Mouse (Mus musculus): ENCODE data around the gene Gpr62. TPM values are rescaled to one million over a fixed set of nuclear protein-coding genes. Genes with fewer than 3 reads are reported as not detected.

Gpr62 gene
- total RNA-seq (2023), result 0.38 TPM

DNA sequence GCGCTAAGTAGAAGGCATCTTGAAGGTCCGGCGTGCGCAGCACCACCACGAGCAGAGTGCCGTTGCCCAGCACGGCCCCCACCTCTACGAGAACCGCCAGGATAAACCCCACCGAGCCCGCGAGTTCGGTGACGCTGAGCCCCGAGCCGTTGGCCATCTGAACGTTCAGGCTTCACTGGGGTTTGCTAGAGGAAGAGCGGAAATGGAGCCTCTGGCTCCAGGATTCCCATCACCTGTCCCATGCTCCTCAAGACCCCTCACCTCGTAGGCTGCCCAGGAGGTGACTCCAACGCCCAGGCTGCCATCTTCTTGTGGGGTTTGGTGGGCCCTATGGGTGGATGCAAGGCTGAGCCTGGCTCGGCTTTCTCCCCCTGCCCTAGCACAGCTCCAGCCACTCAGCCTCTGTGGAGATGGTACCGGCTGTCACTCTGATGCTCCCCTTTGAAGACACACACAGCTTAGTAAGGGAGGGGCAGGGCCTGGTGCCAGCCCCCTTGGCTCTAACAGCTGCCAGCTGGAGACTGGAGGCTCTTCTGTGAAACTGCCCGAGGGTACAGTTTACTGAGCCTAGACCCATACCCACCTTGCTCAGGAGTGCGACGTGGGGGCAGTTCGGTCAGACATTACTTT lies at the start of gene Gpr62:
Gpr62 (minus strand) TSS at position 368 of the 630 bp plus-strand sequence.

GRCm38 (mm10) chr9:106514273-106514672 lies 48.5 kb upstream of the Gpr62 start, which contains the start of gene Iqcf5:
TSS of gene Iqcf5 (plus strand) at chr9:106514573.

DNA sequence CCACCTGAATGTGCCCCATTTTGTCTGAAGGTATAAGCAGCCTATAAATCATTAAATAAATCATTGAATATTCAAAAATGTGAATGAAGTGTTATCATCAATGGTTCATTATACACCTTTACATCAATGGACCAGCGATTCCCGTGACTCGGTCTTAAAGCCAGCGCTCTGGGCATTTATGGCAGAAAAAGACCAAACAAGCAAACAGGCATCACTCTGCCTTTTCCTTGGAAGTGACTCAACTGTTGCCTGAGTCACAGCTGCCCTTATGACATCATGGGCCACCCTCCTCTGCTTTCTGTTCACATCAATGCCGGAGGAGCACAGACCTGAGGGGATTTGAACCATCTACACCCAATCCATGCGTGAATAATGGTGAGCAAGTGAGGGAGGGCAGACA lies 33.9 kb upstream of the Gpr62 start, which contains the start of gene Iqcf1:
Iqcf1 (plus strand) TSS at position 301 of the 400 bp plus-strand sequence.

GRCm38 (mm10) chr9:106476924-106477484 lies 11.3 kb upstream of the Gpr62 start, which contains the start of gene Parp3:
TSS of gene Parp3 (minus strand) at chr9:106476949.

DNA sequence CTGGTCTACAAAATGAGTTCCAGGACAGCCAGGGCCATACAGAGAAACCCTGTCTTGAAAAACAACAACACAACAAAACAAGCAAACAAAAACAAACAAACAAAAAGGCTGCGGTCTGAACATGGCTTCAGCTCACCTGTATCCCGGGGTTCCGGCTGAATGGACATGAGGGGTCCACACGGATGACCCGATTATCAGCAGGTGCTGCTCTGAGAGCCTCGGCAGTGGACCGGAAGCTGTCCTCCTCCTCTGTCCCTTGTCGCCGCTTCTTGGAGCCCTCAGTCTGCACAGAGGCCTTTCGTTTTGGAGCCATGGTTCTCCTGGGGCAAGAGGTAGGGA lies 9.9 kb upstream of the Gpr62 start, which contains the start of gene Rrp9:
Rrp9 (plus strand) TSS at position 301 of the 339 bp plus-strand sequence.

GRCm38 (mm10) chr9:106453271-106454070 lies 12.3 kb downstream of the Gpr62 start, which contains the start of gene Pcbp4:
TSS of gene Pcbp4 (plus strand) at chr9:106453291.

DNA sequence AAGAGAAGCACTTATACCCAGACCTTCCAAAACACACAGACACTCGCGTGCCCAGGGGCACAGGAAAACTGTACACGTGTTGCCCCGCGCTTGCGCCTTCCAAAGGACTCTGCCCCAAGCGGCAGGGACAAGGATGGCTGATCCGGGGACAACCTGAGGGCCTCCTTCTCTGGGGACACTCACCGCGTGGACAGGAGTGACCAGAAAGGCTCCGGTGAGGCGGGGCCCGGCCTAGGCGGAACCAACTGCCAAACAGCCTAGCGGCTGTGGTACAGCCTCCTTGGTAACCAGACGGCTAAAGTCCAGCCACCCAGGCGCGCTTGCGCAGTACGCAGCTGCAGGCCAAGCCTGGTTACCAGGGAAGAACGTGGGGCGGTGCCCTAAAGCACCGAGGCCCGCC lies 18.4 kb downstream of the Gpr62 start, which contains the start of the genes Abhd14b and Abhd14a:
Abhd14b (plus strand) TSS at position 112 of the 400 bp plus-strand sequence.
Abhd14a (minus strand) TSS at position 331 of the 400 bp plus-strand sequence.

DNA sequence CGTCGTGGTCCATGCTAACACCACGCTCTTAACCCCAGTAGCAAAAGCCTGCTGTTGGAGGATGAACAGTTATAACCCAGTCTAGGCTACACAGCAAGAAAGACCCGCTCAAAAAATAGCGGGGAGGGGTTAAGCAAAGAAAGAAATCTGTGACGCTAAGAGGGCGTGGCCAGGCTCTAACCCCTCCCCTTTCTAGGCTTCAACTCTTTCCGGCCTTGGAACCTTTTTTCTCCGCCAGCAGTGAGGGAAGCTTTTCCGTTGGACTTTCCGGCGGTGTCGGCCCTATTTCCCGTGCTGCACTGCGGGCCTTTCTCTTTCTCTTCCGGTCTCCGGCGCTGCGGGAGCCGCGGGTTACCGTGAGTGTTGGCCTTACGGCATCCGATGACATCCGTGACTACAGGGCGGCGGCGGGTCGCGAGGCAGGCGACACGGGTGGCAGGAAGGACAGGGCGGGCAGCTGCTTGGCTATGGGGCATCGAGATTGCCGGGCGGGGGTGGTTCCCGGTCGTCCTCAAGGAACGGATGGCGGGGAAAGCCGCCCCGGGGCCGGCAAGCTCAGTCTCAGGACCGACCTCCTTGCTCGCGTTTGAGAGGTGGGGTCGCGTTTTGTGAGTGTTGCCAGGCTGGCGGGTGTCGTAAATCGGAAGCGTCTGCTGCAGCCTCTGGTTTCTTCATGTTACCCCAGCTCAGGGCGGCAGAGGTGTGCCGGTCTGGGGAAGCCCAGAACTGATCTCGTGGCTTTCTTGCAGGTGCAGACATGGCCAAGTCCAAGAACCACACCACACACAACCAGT lies 36.3 kb downstream of the Gpr62 start, which contains the start of gene Rpl29:
Rpl29 (plus strand) TSS at position 234 of the 794 bp plus-strand sequence.

Other genes starting within 250 kb of the Gpr62 start
- gene Tlr9, start 243.3 kb downstream of the Gpr62 start, total RNA-seq (2023), result 10.5 TPM
- 26.1 TPM for gene Alas1, start 217.3 kb downstream of the Gpr62 start, total RNA-seq (2023)
- gene Poc1a, start 184.9 kb downstream of the Gpr62 start, total RNA-seq (2023), result 4.3 TPM
- 29.3 TPM for gene Dusp7, start 97.3 kb downstream of the Gpr62 start, total RNA-seq (2023)
- 1,242 TPM for gene Rpl29, start 36.5 kb downstream of the Gpr62 start, total RNA-seq (2023)
- gene Acy1, start 27.6 kb downstream of the Gpr62 start, total RNA-seq (2023), result 13.1 TPM
- gene Abhd14b, start 18.5 kb downstream of the Gpr62 start, total RNA-seq (2023), result 4.9 TPM
- 6.9 TPM for gene Abhd14a, start 18.3 kb downstream of the Gpr62 start, total RNA-seq (2023)
- 15.2 TPM for gene Pcbp4, start 12.6 kb downstream of the Gpr62 start, total RNA-seq (2023)
- gene Rrp9, start 10.0 kb upstream of the Gpr62 start, total RNA-seq (2023), result 71.1 TPM
- gene Parp3, start 11.0 kb upstream of the Gpr62 start, total RNA-seq (2023), result 59.3 TPM
- not detected for gene Iqcf1, start 34.0 kb upstream of the Gpr62 start, total RNA-seq (2023)
- not detected for gene Iqcf5, start 48.6 kb upstream of the Gpr62 start, total RNA-seq (2023)
- not detected for gene Iqcf3, start 95.7 kb upstream of the Gpr62 start, total RNA-seq (2023)
- not detected for gene Iqcf4, start 105.1 kb upstream of the Gpr62 start, total RNA-seq (2023)
- not detected for gene Iqcf6, start 160.6 kb upstream of the Gpr62 start, total RNA-seq (2023)
- not detected for gene Grm2, start 190.1 kb upstream of the Gpr62 start, total RNA-seq (2023)
- 53.7 TPM for gene Tex264, start 220.0 kb upstream of the Gpr62 start, total RNA-seq (2023)